Mouse (Mus musculus) adrenal gland (tissue): ENCODE data around the gene Cby3.
"Not testable (repeated sequence)": the region's sequence is repeated elsewhere in the genome, so short reads cannot be mapped to it uniquely, and the experiment has no call there.

Source experiments
- intact Hi-C: fragments of 180-260 bp; cut with DNase I; formaldehyde crosslinking; loops from one replicate; pipeline ENCODE4 v1.15.1; 2025
- long read RNA-seq, 2 experiments: library from polyadenylated mRNA; unstranded; transcript quantifications; one replicate each; pipeline ENCODE4 v2.0.0; 2020; ENCODE audit warnings: borderline replicate concordance in 1 of 2; ENCODE audit not compliant: insufficient replicate concordance in 1 of 2

Cby3 gene
- long read RNA-seq, experiment 1 = 0 reads
- long read RNA-seq, experiment 2 = 0 reads

DNA sequence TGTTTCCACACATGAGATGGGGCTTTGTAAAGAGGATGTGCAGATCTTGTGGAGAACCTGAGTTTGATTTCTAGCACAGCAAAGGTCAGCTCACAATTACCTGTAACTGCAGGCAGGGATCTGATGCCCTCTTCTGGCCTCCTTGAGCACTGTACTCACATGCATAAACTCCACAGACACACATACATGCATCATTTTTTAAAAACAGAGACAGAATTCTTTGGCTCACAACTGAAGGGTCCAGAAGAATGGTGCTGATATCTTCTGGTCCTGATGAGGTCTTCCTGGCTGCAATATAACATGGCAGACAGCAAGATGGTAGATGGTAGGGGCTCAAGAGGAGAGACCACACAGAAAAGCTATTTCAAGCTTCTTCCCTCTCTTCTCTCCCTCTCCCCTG lies at the start of gene Cby3:
Cby3 (plus strand) TSS at position 301 of the 400 bp plus-strand sequence.
- intact Hi-C loops = no loop called here

- intact Hi-C loops = no loop called here
Observed at GRCm38 (mm10) chr11:50312803-50313202, 41.5 kb upstream of the Cby3 start.

DNA sequence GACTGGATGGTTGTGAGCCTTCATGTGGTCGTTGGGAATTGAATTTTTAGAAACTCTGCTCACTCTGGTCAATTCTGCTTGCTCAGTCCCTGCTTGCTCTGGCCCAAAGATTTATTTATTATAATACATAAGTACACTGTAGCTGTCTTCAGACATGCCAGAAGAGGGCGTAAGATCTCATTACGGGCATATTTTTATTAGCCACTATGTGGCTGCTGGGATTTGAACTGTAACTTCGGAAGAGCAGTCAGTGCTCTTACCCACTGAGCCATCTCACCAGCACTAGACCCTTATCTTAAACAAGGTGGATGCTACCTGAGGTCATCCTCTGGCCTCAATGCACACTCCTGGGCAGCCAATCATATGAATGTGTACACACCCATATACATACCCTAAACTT lies 34.9 kb upstream of the Cby3 start:
- intact Hi-C loops = not testable (repeated sequence)

DNA sequence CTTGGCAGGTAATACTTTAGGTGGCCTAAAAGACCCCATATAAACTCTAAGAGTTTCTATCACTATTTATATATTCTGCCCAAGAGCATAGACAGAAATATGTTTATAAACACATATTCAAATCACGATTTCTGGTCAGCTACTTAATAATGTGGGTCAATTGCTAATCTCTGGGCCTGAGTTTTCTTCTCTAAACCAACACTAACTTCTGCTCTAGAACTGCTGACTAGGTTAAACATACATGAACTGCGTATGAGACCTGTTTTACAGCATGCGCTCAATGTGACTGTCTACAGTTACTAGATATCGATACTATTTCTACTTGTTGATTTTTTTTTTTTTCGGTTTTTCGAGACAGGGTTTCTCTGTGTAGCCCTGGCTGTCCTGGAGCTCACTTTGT lies 33.0 kb upstream of the Cby3 start:
- intact Hi-C loops = loop anchor here (5.0 kb wide), 1 partner anchor 41 kb away; no protein-coding TSS in a partner anchor

DNA sequence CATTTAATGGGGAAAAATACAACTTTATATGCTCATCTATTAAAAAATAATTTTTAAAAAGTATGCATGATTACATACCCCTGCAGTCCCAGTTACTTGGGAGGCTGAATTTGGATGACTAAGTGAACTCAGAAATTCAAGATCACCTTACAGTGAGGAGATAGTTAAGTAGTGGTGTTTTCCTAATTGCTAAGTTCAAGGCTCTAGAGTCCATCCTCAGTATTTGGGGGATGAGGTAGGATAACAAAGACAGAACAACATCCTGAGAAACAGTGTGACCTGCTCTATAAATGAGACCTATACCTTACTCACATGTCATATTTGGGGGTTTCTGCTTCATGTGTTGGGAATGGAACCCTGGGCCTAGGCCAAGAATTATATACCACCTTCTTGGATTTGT lies 31.9 kb upstream of the Cby3 start:
- intact Hi-C loops = loop anchor here (5.0 kb wide), 1 partner anchor 40 kb away; no protein-coding TSS in a partner anchor

GRCm38 (mm10) chr11:50323843-50324242 lies 30.4 kb upstream of the Cby3 start:
- intact Hi-C loops = loop anchor here (5.0 kb wide), 1 partner anchor 38 kb away; no protein-coding TSS in a partner anchor

- intact Hi-C loops = loop anchor here (5.0 kb wide), 1 partner anchor 37 kb away; no protein-coding TSS in a partner anchor
Observed at GRCm38 (mm10) chr11:50324751-50325471, 29.4 kb upstream of the Cby3 start.

- intact Hi-C loops = no loop called here
Observed at GRCm38 (mm10) chr11:50325496-50326301, 28.6 kb upstream of the Cby3 start, which contains the start of gene Canx. Gene Canx, minus strand, starts transcription at chr11:50325673.

DNA sequence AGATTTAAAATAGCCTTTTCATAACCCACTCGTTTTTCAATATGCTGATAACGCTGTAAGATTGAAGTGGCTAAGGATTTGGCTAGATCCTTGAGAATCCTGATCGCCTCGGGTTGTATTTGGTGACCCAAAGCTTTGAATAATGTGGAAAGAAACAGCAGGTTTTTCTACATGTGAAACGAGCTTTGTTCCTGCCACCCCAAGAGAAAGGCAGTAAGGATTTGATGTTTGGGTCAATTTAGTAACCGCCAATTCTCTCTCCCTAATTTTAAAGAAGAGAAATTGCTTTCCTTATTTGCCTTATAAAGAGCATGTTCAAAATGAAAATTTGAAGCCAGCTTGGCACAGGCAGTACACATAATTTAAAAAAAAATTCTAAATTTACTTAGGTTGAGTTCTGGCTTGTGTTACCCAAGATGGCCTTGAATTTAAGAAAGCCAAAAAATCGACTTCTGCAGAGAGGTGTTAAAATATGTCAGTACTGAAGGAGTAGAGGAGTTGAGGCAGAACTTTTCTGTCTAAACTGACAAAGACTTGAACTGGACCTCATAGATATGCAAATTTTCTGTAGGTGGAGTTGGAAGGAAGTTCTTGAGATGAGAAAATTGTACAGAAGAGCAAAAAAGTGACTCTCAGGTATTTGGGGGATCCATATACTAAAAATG lies 27.8 kb upstream of the Cby3 start:
- intact Hi-C loops = no loop called here

GRCm38 (mm10) chr11:50328075-50328625 lies 26.1 kb upstream of the Cby3 start:
- intact Hi-C loops = no loop called here

GRCm38 (mm10) chr11:50329378-50329777 lies 24.9 kb upstream of the Cby3 start:
- intact Hi-C loops = no loop called here

- intact Hi-C loops = no loop called here
Observed at GRCm38 (mm10) chr11:50333181-50333580, 21.1 kb upstream of the Cby3 start.

- intact Hi-C loops = no loop called here
Observed at GRCm38 (mm10) chr11:50336126-50336525, 18.1 kb upstream of the Cby3 start.

DNA sequence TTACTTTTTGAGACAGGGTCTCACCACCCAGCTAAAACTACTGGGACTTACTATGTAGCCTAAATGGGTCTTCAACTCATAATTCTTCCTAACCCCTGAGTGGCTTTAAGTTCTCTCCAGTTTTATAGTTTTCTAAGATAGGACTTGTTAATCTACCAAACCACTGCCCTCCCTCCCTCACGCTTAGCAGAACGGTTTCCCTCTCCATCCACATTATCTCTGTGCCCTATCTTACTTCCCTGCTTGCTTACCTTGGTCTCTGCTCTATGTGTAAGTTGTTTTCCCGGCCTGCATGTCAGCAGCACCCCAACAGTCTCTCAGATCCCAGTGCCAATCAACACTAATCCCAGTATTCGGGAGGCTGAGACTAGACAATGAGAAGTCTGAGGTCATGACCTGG lies 17.4 kb upstream of the Cby3 start:
- intact Hi-C loops = no loop called here

GRCm38 (mm10) chr11:50345486-50345885 lies 8.8 kb upstream of the Cby3 start:
- intact Hi-C loops = no loop called here

- intact Hi-C loops = no loop called here
Observed at GRCm38 (mm10) chr11:50346256-50347032, 7.8 kb upstream of the Cby3 start.

- intact Hi-C loops = no loop called here
Observed at GRCm38 (mm10) chr11:50352177-50352576, 2.1 kb upstream of the Cby3 start.

- intact Hi-C loops = no loop called here
Observed at GRCm38 (mm10) chr11:50354851-50355250, 589 bp downstream of the Cby3 start.

DNA sequence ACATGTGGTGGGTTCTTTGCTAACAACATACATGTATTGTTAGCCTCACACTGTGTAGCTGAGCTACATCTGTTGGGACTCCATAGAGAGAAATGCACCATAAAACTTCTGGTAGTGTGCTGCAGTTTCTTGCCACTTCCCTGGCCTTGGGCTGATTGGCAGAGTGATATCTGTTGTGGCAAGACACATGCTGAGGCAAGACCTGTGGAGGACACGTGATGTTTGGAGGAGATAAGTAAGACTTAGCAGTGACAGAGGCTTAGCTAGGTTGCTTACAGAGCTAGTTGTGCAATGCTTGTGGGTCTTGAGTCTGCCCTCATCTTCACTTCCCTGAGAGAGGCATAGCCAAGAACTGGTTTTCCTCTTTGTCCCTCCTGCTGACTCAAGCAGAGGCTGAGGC lies 1.1 kb downstream of the Cby3 start:
- intact Hi-C loops = no loop called here
